Mouse (Mus musculus): Measurements from ENCODE around the gene Napsa.

GRCm38 (mm10) chr7:44534656-44535441 is 37.3 kb upstream of the Napsa start:
- TF ChIP-seq HCFC1 (IDR thresholded peaks at IDR 0.05; ENCODE audit: borderline replicate concordance, insufficient read depth, low read length), result no peak
- TF ChIP-seq ZNF384 (IDR thresholded peaks at IDR 0.05; ENCODE audit: low read depth, low read length), result no peak
